Comparison of ENCODE assay signal across 16 mouse cellular contexts in genomic region chr6:59173940-59174339, GRCm38 (mm10).
"Had no signal": no experiment of that assay in that cellular context is flagged by ENCODE, and none has a peak within 500 bp of the region (broad histone marks: within the 10 kb centered on the region; RNA-seq: fewer than 3 reads in every experiment).

No protein-coding gene starts in this region.

- ATAC-seq: liver, postnatal 0 days; lung, postnatal 0 days; midbrain, embryonic 16.5 days had no signal

- DNase-seq: liver, embryonic 13.5 days; liver, postnatal 0 days; lung, adult 2 months; lung, postnatal 14 days; lung, postnatal 36 days; midbrain, embryonic 14.5 days; retina, postnatal 1 day; right cerebral cortex, adult 18-20 months; right cerebral cortex, postnatal 25 days; right cerebral cortex, postnatal 4 days; spleen, adult 18-20 months; thymus, adult 18-20 months; thymus, postnatal 14 days; thymus, postnatal 36 days had no signal
